Mouse (Mus musculus) layer of hippocampus, postnatal 14 days (tissue): ENCODE data around the gene Ascl5. TPM values are rescaled to one million over a fixed set of nuclear protein-coding genes. Genes with fewer than 3 reads are reported as not detected.

Source experiments
- DNase-seq, 2 experiments: peaks; one replicate each; pipeline ENCODE4 v3.0.0; 2021 to 2022; ENCODE audit warnings: low spot score in 2 of 2, mixed read lengths in 1 of 2
- long read RNA-seq, 2 experiments: library from polyadenylated mRNA; stranded (forward); transcript quantifications; one replicate each; pipeline ENCODE4 v2.0.0; 2021
- total RNA-seq, 2 experiments: library from RNA; stranded (reverse); gene quantifications; 2 replicates each; pipeline ENCODE4 v1.2.3; 2021

Gene Ascl5
- total RNA-seq: not detected
- long read RNA-seq, experiment 1: 0 reads
- long read RNA-seq, experiment 2: 0 reads

DNA sequence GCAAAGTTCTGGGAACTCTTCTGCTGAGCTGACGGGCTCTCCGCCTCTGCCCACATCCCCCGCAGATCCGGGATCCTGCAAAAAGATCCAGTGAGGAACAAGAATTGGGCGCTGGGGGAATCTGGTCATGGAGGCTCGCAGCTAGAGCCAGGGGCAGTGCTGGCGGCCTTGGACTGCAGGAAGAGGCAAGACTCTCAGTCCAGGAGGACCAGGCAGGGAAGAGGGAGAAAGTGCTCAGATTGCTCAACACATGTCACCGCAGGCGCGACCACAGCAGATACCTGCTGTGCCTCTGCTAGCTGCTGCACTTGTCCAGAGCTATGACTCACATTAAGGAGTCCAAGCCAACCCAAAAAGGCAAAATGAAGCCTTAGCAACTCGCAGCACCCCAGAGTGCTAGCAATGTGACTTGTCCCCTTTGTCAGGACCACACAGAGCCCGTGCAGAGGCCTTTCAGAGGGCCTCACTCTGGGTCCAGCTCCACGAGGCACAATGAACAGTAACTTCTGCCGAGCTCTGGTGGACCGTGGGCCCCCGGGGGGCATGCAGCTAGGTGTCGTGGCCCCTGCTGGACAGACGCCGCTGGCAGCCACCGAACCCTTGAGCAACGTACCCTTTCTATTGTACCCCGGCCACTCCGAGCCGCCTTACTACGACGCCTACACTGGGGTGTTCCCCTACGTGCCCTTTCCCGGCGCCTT is at the start of gene Ascl5:
TSS of gene Ascl5 (plus strand) at position 493 of the 701 bp plus-strand sequence.
- no peak for DNase-seq

DNA sequence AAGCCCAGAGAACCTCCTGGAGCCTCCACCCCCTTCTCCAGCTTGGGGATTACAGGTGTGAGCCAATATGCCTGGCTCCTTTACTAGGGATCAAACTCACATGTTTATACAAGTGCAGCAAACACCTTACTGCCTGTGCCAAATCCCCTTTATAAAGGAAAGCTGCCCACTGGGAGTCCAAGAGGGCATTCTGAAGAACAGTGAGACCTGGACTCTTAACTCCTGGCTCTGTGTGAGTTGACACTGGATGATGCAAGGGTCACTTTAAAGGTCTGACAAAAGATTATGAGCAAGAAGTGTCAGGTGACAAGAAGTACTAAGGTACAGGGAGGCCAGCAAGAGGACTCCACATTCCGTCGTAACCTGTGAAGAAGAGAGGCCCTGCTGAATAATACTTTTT is 49.2 kb upstream of the Ascl5 start:
- no peak for DNase-seq

DNA sequence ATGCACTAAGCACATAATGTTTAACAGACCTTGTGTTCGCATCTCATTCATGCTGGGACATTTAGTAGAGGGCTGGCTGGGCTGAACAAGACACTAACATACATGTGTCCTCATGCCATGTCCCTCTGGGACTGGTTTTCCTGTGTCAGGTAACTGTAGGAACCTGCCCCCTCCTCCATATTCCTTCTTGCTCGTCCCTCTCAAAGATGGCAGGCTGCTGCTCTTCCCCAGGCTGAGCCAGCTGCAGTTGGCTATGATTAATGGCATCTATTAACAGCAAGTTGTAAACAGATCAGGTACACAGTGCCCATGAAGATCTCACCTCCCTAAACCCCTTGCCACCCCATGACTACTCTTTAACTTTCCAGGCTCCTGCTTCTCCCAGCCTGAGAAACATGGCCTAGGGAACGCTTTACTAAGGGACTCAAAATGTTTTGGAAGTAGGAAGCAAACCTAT is 44.3 kb upstream of the Ascl5 start, which contains the start of gene Igfn1:
TSS of gene Igfn1 (minus strand) at position 51 of the 457 bp plus-strand sequence.
- DNase-seq: no peak

DNA sequence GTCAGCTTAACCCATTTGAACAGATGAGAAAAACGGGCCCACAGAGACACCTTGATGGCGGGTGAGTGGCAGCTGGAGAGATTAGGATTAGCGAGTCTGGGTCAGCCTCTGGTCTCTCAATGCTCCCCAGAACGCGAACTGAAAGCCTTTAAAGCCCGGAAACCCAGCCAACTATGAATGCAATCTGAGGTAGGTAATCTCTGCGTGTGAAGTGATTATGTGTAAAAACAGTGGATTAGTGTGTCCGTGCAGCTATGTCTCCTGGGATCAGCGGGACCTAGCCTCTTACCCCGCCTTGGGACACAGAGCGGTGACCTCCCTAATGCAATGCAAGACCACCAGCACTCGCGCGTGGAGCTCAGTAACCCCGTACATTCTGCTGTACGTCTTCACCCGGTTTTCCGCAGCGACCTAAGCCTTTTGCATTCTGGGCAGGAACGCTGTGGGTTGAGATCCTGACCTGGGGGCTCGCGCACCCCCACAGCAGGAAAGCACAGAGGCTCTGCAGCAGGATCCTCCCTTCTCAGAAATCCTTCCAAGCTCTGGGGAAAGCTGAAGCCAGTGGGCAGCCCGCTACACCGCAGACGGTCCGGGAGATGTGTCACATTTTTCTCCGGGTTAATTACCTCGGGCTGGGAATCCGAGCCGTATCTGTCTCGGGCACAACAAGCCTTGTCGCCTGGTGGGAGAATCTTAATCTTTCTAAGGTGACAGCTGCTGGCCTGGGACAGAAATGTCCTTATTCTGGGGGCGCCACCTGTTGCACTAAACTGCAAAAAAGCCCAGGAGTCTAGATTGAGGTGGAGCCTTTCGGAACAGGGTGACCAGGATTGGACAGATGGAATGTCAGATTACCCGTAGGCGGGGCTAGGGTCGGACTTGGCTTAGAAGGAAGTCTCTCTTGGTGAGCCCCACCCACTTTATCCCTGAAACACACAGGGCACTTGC is 43.1 kb upstream of the Ascl5 start, which contains the start of gene Tmem9:
TSS of gene Tmem9 (plus strand) at position 940 of the 948 bp plus-strand sequence.
- DNase-seq: peak; percentile 41 to 62

DNA sequence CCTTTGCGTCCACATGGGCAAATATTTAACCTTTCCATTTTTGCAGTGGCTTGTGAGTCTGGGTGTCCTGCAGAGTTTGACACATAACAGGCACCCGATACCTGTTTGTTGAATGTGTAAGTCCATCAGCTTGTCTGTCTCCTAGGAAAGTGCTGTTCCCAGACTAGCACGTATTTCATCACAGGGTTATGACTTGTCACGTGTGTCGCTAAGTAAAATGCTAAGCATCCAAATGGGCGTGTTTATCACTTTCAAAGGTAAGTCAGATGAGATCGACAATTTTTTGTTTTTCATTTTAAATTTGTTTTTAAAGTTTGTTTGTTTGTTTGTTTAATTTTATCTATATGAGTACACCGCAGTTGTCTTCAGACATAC is 42.5 kb upstream of the Ascl5 start:
- DNase-seq: no peak

DNA sequence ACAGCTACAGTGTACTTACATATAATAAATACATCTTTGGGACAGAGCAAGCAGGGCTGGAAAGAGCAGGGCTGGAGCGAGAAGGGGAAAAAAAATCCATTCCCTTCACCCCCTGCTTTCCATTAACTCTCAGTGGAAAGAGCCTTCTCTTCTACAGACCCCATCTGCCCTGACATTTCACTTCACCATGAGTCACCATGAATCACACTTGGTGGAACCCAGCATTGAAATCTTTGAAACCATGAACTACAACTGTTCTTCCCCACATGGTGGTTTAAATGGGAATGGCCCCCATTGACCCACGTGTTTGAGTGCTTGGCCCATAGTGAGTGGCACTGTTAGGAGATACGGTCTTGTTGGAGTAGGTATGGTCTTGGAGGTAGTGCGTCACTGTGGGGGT is 40.4 kb upstream of the Ascl5 start:
- DNase-seq: no peak

DNA sequence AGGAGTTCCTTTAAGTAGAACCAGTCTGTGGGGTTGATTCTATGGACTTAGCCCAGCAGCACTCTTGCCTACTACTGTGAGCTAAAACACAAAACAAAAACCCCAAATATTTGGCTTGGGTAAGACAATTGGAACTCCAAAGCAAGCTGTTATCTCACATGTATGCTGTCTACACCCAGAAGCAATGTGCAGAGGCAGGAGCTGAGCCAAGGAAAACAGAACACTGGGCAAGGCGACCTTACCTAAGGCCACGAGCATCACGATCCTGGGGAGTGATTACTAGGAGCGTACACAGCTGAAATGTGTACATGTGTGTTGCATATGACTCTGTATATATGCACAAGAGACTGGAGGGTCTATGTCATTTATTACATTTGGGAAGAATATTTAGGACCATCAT is 37.1 kb upstream of the Ascl5 start:
- no peak for DNase-seq

DNA sequence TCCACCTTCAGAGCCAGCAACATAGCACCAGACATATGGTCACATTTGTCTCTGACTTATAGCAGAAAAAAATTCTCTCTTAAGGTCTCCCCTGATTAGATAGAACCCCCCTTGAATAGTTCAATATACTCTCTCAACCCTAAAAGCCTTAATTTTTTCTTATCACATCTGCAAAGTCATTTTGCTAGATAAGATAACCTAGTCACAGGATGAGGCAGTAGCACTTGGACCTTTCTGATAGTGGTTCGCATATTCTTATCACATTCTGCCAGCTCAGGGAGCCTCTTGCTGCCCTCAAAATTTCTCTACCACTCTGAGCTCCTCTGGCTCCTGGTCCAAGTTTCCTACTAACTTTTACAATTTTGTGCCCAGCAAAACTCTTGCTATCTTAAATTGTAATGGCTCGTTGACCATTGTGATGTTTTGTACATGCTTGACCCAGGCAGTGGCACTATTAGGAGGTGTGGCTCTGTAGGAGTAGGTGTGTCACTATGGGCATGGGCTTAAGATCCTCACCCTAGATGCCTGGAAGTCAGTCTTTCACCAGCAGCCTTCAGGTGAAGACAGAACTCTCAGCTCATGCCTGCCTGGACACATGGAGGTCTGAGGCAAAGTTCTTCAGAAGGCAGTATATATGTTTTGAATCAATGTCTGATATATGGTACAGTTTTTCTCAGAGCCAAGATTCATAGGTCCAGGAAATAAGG is 35.7 kb upstream of the Ascl5 start:
- DNase-seq: no peak

DNA sequence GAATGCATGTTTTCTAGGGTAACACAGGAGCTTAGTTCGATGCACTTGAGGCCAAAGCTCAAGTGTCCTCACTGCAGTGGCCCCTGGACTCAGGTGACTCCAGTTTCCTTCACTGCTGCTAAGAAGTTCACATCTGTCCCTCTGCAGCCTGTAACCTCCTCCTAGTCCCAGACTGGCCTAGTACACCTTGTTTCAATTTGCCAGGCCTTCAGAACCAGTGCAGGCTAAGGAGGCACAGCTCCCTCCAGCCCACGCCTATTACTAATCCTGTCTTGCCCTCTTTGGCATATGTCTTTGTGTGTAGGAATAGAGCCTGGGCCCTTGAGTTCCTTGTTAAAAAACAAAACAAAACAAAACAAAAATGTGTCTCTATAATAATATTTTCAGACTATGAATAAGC is 33.3 kb upstream of the Ascl5 start:
- DNase-seq: no peak

DNA sequence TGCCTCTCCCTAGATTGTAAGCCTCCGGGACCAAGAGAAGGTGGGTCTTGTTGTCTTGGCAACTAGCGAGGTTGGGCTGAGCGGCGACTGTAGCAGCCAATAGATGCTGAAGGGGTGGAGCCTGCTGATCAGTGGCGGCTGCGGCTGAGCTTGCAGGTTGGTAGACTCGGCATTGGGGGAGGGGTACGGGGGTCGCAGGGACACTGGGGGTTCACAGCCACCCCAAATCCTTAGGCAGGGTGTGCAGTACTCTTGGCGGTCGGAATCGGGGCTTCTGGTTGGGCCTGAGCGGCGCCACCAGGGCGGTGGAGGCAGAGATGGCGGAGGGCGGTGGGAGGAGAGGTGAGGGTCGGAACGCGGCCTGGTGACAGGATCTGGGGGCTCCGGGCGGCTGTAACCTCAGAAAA is 32.7 kb upstream of the Ascl5 start:
- DNase-seq: peak; percentile 91 to 97

DNA sequence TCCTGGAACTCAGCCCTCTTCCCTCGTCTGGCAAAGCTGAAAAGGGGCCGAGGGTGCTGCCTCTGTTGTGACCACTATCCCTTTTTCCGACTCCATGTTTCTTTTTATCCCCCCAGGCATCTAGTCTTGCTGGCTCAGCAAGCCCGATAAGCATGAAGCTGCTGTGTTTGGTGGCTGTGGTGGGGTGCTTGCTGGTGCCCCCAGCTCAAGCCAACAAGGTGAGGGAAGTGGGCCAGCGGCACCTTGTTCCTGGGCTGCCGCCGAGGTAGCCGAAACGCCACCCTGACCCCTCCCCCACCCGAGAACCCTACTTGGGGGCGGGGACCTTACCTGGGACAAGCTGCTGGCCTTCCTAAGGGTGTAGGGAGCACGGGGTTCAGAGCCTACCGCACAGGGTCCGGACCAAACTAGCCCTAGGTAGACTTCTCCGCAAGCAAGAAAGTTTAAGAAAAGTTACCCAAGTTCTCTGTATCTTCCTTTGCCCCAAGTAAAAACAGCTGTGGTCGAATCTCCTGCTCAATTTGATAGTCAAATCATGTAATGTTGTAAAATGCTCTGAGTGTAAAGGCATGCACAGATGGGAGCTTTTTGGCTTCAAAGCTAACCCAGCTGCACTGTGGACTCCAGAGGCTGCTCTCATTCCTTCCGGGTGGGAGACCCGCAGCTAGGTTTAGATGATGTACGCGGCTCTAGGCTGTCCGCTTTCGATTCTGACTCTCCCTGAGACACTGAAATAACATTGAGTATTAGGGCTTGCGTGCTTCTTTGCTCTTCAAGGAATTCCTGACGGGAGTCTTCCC is 32.0 kb upstream of the Ascl5 start:
- no peak for DNase-seq

DNA sequence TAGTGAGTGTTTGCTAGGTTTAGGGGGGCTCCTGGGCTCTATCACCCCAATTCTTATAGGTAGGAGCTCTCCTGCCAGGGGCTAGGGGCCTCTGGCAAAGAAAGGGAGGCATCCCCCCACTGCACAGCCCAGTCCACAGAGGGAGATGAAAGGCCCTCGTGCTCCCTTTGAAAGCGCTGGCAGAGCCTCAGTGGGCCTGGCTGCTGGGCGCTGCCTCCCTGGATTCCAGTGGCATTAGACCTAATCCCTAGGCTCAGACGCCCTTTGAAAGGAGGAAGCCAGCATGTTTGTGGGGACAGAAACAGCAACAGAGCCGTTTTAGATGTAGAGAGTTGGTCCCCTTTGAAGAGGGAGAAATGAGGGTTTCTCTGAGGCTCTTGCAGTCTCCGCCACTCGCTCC is 20.4 kb upstream of the Ascl5 start:
- no peak for DNase-seq

DNA sequence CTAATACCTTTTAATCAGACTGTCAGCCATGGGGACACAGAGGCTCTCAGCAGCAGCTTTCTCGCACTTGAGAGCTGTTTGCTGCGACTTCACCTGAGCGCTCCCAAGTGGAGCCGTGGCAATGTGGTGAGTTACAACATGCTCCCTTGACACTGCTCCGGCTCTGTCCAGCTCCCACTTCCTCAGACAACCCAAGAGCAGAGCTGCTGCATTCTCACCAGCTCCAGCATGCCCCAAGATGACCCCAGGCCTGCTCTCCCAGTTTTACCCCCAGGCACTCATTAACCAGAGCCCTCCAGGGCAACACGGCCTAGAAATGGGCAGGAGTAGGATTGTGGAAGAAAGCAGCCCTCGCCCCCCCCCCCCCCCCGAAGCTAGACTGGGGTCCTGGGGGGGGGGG is 18.9 kb upstream of the Ascl5 start:
- DNase-seq: no peak

DNA sequence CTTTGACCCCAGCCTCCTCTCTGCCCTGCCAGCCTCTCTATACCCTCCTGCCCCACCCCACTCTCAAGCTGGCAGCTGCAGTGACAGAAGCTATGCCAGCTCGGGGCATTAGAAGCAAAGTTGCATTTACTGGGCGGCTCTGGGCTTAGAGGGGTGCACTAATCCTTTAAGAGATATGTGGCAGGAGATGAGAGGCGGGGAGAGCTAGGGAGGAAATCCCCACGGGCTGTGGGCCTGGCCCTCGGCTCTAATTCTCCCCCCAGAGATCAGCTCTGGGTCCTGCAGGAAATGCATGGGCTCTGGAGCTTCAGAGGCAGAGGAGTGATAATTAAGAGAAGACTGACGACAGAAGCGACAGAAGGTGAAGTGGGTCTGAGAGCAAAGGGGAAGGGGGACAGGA is 17.6 kb upstream of the Ascl5 start:
- no peak for DNase-seq

DNA sequence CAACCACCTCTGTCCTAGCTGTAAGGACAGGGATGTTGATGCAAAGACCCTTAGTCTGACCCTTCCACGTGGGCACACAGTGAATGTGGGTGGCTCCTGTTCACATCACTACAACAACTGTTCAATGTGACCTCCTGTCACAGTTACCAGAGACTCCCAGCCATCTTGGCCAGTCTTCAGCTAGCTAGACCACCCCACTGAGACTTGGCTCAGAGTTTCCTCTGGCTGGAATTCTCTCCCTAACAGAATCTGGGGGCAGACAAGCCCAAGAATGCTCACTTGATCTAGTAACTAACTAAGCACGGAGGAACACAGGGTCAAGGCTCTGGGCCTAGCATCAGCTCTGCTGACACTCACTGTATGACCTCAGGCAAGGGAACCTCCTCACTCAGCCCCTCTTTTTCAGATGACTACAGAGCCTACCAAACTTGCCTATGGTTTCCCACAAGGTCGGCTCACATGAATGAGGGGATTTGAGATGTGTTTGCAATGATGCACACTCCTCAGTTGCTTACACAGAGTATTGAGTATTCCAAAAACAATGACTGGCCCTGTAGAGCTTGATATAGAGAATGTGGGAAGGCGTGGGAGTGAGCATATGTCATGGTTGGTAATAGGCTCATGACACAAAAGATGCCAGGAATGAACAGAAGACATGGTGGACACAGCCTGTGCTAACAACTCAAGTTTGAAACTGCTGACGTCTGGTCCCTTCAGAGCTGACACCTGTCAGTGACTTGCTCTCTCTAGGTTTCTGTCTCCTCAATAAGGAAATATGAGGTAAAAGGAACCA is 11.7 kb upstream of the Ascl5 start:
- no peak for DNase-seq

DNA sequence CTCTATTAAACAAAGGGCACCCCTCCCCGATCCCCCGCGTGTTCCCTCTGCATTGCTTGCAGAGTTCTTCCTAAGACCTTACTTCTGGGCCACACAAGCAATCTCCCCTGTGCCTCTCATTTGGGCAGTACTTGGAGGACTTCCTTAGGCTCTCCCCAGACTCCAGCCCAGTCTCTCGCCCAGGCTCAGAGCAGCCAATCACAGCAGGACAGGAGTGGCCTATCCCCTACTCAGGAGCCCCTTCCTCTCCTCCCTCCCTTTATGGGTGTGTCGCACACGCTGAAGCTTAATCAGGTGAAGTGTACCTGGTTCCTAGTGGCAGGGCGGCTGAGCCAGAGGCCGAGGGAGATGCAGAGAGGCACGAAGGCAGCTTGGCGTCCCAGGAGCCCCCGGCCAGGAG is 10.2 kb upstream of the Ascl5 start:
- DNase-seq: no peak

DNA sequence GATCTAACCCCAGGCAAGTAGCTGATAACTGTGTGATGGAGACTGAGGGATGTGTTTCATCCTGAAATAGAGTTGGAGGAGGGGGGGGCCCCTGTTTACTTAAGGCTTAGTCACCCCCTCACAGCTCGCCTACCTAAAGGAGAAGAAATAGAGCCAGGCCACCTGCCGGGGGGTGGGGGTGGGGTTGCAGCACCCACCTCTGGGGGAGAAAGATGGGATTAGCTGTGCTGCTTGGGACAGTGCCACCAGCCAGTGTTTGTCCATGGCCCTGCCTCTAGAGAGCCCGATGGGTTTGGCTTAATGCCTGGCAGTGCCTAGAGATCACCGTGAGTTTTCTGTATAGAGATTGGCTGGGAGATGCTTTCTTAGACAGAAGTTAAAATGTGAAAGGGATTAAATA is 9.7 kb upstream of the Ascl5 start:
- no peak for DNase-seq

DNA sequence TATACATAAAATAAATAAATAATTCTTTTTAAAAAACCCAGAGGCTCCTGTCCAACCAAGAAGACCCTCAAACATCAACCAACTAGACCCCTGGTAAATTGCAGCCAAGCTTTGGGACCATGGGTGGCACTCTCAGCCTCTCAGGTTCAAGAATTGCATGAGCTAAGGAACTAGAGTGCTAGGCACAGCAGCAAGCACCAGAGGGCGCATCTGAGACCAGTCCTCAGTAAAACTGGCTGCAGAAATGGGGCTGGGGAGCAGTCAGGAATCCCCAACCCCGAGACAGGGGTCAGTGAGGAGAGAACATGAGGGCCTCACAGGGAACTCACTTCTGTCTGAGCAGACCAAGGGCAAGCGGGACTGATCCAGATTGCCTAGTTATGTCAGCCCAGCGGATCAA is 4.8 kb upstream of the Ascl5 start:
- peak; percentile 61 to 66 for DNase-seq

DNA sequence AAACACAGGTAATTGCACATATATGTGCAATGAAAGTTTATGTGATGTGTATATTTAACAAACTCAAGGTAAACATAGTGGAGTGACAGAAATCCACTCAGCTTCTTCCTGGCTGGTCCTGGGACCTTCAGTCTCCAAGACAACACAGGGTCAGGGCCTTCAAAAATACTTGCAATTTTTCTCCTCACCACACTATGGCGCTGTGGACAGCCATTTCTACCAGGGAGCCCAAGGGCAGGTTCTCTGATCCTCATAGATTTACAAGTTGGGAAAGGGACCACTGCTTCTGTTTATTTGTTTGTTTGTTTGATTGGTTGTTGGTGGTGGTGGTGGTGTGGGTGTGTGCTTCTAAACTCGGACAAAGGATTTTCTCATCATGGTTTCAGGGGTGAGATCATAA is 3.2 kb upstream of the Ascl5 start:
- DNase-seq: no peak

DNA sequence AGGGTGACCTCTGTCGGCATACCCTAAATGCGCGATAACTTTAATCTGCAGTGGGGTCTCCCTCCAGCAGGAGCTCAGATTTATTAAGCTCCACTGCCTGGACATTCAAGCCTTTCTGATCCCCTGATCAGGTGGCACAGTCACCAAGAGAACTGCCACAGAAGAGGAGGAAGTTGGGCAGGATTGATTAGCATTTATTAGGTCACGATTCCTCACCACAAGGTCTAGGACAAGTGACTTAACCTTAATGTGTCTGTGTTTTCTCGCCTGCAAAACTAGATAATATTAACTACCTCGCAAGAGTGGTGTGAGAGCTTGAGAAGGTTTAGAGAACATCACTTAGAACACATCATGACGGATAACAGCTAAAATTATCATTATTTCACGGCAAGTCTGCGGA is 2.7 kb upstream of the Ascl5 start:
- DNase-seq: no peak
